Mouse (Mus musculus) erythroblast, adult 5-6 weeks (primary cell): ENCODE data around the gene Med12l. TPM values are rescaled to one million over a fixed set of nuclear protein-coding genes. Genes with fewer than 3 reads are reported as not detected.

Source experiments
- ATAC-seq: replicated peaks from 2 replicates; pipeline ENCODE4 v1.8.0; 2016; ENCODE audit warnings: moderate number of reproducible peaks, mild to moderate bottlenecking, moderate TSS enrichment, inconsistent platforms; ENCODE audit not compliant: poor library complexity, low FRiP score, severe bottlenecking
- total RNA-seq, 2 experiments: library from RNA; stranded (forward) in 1 of 2; stranded (reverse) in 1 of 2; fragments of 150-400 nt in 1 of 2; fragments of 200-764, 138-1000 nt in 1 of 2; gene quantifications; 2 replicates each; pipeline versions ENCODE4 v1.2.3 to v1.2.4; 2015 to 2017; ENCODE audit warnings: low replicate concordance in 2 of 2

The Med12l gene
- total RNA-seq, 2 experiments from 2014 or later, result 0.34 to 0.38 TPM

- ATAC-seq, result no peak
These were observed 273.0 kb downstream of the Med12l start for GRCm38 (mm10) chr3:59278620-59279019.

GRCm38 (mm10) chr3:59290551-59290950 lies 284.9 kb downstream of the Med12l start:
- no peak for ATAC-seq

GRCm38 (mm10) chr3:59293437-59294199 lies 288.0 kb downstream of the Med12l start:
- ATAC-seq, result no peak

GRCm38 (mm10) chr3:59295699-59296562 lies 290.3 kb downstream of the Med12l start:
- ATAC-seq, result no peak

GRCm38 (mm10) chr3:59296563-59297130 lies 291.0 kb downstream of the Med12l start:
- ATAC-seq, result no peak

GRCm38 (mm10) chr3:59297653-59298052 lies 292.0 kb downstream of the Med12l start:
- no peak for ATAC-seq

- ATAC-seq, result no peak
These were observed 299.3 kb downstream of the Med12l start for GRCm38 (mm10) chr3:59304944-59305343.

GRCm38 (mm10) chr3:59305518-59305917 lies 299.9 kb downstream of the Med12l start:
- ATAC-seq, result no peak

- no peak for ATAC-seq
These were observed 307.0 kb downstream of the Med12l start for GRCm38 (mm10) chr3:59312610-59313009.

- ATAC-seq, result no peak
These were observed 310.5 kb downstream of the Med12l start for GRCm38 (mm10) chr3:59316077-59316476.

GRCm38 (mm10) chr3:59321278-59321876 lies 315.8 kb downstream of the Med12l start:
- no peak for ATAC-seq

- ATAC-seq, result no peak
These were observed 322.9 kb downstream of the Med12l start for GRCm38 (mm10) chr3:59328526-59328925.

GRCm38 (mm10) chr3:59341647-59342427 lies 336.2 kb downstream of the Med12l start:
- ATAC-seq, result no peak

GRCm38 (mm10) chr3:59343026-59343425 lies 337.4 kb downstream of the Med12l start:
- ATAC-seq, result no peak

- no peak for ATAC-seq
These were observed 338.7 kb downstream of the Med12l start, which contains the start of gene Igsf10 for GRCm38 (mm10) chr3:59344065-59344905. TSS of gene Igsf10 (minus strand) at chr3:59344394.

- no peak for ATAC-seq
These were observed 346.1 kb downstream of the Med12l start for GRCm38 (mm10) chr3:59351768-59352167.

- ATAC-seq, result no peak
These were observed 348.5 kb downstream of the Med12l start for GRCm38 (mm10) chr3:59354156-59354555.

GRCm38 (mm10) chr3:59360102-59360501 lies 354.5 kb downstream of the Med12l start:
- no peak for ATAC-seq
